Mouse (Mus musculus) embryonic fibroblast, embryonic 13.5 days (primary cell): ENCODE results near the gene Lmx1b. TPM values are rescaled to one million over a fixed set of nuclear protein-coding genes. Genes with fewer than 3 reads are reported as not detected.

ENCODE experiments used
- H3K27ac ChIP-seq: 2 replicates; pipeline ENCODE4 v1.5.1; 2012; ENCODE audit warnings: low read length, control low read depth, inconsistent platforms; ENCODE audit not compliant: insufficient read depth
- H3K4me1 ChIP-seq: 2 replicates; pipeline ENCODE4 v1.6.1; 2011; ENCODE audit warnings: low read length; ENCODE audit not compliant: control insufficient read depth, insufficient read depth
- H3K4me3 ChIP-seq: 2 replicates; pipeline ENCODE4 v1.5.1; 2011; ENCODE audit warnings: mild to moderate bottlenecking, control low read depth, low read length; ENCODE audit not compliant: insufficient read depth
- CTCF ChIP-seq: IDR thresholded peaks from 2 replicates; pipeline ENCODE4 v1.5.1; 2011; ENCODE audit warnings: mild to moderate bottlenecking, control low read depth, low read length, moderate library complexity, borderline replicate concordance; ENCODE audit not compliant: insufficient read depth
- POLR2A ChIP-seq: IDR thresholded peaks from 2 replicates; pipeline ENCODE4 v1.6.1; 2011; ENCODE audit warnings: low read depth, mild to moderate bottlenecking, control low read depth, low read length, moderate library complexity
- polyA plus RNA-seq: library from polyadenylated mRNA; stranded (reverse); fragments of >200 nt; gene quantifications from 2 replicates; pipeline ENCODE4 v1.2.4, GENCODE M21; 2011; ENCODE audit warnings: low read depth; ENCODE audit not compliant: missing spikeins, insufficient read length

Gene Lmx1b
- polyA plus RNA-seq, 1 experiment = 2.8 TPM

DNA sequence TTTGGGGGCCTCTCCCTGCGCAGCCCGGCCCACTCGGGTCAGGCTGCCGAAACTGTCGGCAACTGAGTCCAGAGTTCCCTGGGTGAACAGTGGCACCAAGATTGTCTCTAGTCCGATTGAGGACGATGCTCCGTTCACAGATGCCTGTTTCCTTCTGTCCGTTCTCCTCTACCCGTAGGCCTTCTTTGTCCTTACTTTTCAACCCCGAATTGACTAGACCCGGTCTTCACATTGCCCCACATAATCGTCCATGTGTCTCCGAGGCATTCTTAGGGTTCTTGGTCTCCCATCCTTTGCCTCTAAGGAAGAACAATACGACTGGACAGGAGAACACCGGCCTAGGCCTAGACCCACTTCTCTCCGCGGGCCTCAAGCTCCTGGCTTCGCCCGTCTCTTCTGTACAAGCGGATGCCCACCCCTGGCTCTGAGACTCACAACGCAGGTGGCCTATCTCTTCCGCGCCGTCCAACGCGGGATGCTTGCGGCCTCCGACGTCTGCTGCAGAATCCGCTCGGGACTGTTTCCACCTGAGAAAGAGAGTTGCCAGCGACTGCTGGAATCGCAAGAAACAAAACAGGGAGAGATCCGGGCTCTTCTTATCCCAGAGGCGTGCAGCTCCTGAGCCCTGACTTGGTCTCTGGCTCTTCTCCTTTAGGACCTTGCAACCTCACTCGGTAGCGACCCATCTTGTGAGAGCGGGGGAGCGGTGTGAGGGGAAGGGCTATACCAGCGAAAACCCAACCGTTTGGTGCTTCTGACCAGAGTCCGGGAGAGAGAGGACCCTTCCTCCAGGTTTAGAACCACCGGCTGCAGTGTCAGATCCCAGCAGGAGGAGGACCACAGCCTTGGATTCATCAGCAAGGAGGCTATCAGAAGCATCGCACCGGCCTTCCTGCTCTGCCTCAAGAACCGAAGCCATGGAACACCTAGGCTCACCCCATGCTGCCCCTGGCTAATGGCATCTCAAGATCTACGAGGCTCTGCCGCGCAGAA lies 3.7 kb upstream of the Lmx1b start:
- no peak for TF ChIP-seq CTCF
- TF ChIP-seq POLR2A = no peak
- no peaks in the 10 kb centered on the region for H3K4me1 ChIP-seq
- H3K27ac ChIP-seq = no peak overlapping the region
- H3K4me3 ChIP-seq = no peak overlapping the region

DNA sequence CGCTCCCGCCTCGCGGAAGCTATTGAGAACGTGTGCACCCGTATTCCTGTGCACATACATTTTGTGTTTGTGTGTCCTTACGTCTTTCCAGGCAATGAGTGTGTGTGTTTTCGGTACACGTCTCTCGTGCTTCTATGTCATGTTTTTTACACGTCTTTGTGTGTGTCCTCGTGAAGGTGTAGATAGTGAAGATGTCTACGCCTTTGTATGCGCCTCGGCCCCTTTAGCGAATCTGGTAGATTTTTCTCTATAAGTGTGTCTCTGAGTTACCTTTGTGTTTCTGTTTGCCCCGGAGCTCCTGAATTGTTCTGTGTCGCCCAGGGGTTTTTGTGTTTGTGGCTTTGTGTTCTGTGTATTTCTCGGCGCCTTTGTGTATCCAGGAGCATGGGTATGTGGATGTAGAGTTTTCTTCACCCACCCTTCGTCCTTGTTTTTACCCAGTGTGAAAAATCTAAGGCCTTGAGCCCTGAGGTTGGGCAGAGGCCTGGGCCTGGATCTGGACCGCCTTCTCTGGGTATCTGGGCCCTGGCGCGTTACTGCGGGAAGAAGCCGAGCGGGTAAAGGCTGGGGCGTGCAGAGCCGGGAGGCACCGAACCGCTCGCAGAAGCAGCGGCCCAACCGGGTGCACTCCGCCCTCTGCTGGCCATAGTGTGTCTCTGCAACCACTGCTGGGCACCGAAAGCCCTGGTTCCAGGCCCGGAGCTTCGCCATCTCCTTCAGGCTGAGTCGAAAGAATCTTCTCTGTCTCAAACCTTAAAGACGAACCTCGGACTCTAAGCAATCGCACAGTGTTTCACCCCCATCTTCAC lies 2.5 kb upstream of the Lmx1b start:
- TF ChIP-seq CTCF (peak; percentile 90), POLR2A (no peak)
- Histone ChIP-seq H3K27ac (no peak overlapping the region), H3K4me3 (0 out of 2 replicates have a peak overlapping the region, but pooled peaks have one; percentile 8), H3K4me1 (no peaks in the 10 kb centered on the region)

DNA sequence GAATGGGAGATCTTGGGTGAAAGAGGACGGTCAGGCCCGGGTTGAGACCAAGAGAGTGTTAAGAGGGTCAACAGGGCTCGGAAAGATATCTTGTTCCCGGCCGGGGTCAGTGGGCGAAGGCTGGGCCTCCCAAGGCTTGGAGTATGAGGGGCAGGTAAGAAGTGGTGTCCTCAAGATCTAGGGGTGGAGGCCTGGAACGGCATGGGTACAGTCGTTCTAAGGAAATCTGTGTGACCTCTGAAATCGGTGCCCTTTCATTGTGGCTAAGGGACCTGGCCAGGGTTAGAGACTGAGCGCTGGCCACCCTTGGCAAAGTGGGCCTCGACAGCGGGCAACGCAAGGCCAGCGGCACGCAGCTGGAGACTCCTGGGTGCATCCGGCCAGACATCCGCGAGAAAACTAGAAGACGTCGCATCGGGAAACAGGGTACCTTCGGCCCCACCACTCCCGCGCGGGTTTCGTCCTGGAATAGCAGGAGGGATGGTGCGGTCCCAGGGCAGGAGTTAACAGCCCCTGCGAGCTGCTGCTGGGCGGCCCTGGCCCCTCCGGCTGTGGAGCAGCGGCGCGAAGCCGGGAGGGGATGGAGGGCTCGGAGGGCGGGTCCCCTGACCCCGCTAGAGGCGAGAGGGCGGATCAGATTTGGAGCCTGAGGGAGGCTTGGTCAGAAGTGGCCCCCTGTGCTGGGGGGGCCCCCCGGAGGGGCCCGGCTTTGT lies 1.7 kb upstream of the Lmx1b start:
- no peak overlapping the region for H3K27ac ChIP-seq
- TF ChIP-seq CTCF (no peak), POLR2A (no peak)
- no peaks in the 10 kb centered on the region for H3K4me1 ChIP-seq
- peak overlapping the region; percentile 22 for H3K4me3 ChIP-seq

DNA sequence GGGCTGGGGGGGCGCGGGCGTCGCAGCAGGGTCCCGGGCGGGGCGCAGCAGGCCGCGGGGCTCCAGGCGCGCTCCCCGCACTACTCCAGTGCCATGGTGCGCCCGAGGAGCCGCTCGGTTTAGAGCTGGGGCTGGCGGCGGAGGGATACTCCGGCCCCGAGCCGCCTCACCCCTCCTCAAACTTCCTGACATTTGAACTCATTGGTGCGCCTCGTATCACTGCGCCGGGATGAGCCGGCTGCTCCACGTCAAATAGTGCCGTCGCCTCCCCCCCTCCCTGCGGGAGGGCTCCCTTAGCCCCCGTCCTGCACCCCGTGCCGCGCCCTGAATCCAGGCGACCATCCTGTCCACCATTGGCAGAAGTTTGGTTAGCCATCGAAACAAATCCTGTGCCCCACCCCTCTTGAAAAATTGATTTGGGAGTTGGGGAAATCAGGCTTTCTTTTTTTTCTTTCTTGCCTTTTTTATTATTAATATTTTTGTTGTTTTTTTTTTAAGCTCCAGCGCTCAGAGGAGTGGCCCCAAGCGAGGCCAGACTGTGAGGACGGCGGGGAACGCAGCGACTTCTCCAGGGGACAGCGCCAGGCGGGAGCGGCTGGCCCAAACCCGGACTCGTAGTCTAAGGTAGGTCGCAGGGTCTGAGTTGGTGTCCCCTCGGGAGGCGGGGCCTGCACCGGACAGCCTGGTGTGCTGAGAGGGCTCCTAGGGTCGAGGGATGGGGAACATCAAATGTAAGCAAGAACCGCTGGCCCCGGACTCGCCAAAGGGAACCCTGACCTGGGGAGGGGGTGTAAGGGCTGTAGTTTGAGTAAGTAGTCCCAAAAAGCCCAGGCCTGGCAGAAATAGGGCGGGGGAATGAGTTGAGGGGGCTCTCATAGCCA lies 907 bp upstream of the Lmx1b start:
- H3K4me1 ChIP-seq = no peaks in the 10 kb centered on the region
- H3K4me3 ChIP-seq = peak overlapping the region; percentile 22
- no peak overlapping the region for H3K27ac ChIP-seq

DNA sequence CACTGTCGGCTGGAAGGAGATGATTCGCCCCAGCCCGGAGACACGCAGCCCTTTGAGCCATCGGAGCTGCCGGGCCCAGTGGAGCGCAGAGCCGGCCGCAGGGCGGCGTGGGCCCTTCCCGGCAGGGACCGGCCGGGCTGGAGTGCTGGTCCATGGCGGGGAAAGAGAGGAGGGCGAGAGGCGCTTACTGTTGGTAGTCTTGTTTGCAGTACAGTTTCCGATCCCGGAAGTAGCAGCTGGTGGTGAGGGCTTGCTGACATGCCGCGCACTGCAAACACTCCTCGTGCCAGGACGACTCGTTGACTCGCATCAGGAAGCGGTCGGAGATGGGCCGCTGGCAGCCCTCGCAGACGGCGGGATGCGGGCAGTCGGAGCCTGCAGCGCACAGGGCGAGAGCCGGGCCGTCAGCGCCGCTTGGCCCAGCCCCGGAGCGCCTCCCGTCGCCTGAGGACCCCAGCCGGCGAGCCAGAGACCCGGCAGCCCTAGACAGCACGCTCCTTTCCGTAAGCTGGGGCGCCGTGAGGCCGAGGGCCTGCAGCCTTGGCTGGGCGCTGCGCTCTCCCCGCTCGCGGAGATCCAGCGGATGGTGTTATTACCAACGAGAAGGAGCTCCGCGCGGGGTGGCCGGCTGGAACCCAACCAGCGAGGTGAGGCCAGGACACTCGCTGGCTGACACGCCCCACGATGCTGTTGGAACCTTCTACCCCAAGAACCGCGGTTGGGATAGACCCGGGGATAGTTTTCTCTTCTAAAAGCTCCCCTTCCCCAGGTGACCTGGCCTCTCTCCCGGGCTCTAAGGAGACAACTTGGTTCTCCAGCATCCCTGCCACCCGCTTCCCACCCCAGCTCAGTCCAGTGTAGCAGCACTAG lies 775 bp downstream of the Lmx1b start:
- Histone ChIP-seq H3K4me3 (peak overlapping the region; percentile 22), H3K4me1 (no peaks in the 10 kb centered on the region), H3K27ac (no peak overlapping the region)
- no peak for TF ChIP-seq CTCF
- TF ChIP-seq POLR2A = no peak

More for the DNA sequence above, 907 bp upstream of the Lmx1b start:
- TF ChIP-seq CTCF = no peak
- no peak for TF ChIP-seq POLR2A

DNA sequence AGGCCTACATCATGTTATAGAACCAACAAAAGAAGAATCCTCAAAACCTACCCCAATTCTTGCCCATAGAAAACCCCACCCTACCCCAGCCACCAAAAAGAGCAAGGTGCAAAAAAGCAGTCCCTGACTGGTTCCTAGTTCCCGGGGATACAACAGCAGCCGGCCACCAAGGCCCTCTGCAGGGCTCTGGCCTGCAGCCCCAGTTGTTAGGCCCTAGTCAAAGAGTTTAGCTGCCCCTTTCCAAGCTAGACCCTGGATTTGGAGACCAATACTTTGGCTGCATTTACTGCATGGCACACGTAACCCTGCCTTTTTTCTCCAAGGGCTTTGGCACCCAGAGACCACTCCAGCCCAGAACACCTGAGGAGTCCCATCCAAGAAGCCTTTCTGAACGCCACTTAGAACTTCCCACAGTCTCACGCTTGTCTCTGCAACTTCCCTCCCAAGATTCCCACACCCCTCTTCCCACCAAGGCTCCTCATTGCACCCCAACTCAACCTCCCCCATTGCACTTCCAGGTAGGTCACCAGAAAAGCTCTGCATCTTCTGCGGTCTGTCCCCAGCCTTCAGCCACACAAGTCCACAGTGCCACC lies 2.1 kb downstream of the Lmx1b start:
- no peaks in the 10 kb centered on the region for H3K4me1 ChIP-seq
- no peak overlapping the region for H3K4me3 ChIP-seq
- no peak for TF ChIP-seq CTCF
- TF ChIP-seq POLR2A = no peak
- no peak overlapping the region for H3K27ac ChIP-seq

DNA sequence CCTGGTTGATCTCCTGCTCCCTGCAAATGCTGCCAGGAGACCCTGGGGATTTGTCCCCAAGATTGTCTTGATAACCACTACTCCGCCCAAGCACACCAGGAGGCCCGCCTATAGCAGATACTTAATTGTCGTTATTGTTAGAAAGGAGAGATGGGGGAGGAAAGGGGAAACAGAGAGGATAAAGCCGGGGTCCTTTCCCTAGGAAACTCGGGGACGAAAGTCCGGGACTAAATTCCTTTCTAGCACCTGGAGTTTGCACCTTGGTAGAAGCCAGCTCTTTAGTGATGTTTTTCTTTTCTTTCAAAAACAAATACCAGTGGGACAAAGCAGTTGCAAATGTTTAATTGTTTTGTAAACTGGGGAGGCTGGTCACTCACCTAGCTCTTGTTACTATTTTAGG lies 3.0 kb downstream of the Lmx1b start:
- TF ChIP-seq CTCF (no peak), POLR2A (no peak)
- H3K4me1 ChIP-seq = no peaks in the 10 kb centered on the region
- no peak overlapping the region for H3K27ac ChIP-seq
- no peak overlapping the region for H3K4me3 ChIP-seq
